Mouse (Mus musculus): Measurements from ENCODE around the gene Gm6676. TPM values are rescaled to one million over a fixed set of nuclear protein-coding genes. Genes with fewer than 3 reads are reported as not detected.
"Not testable (repeated sequence)": the region's sequence is repeated elsewhere in the genome, so short reads cannot be mapped to it uniquely, and the experiment has no call there.

Gene Gm6676
- total RNA-seq (2012; rRNA removed): not detected in 2 replicates
- not detected for polyA plus RNA-seq (2012; ENCODE audit: insufficient read depth in 1 of 2, insufficient read length in 2 of 2, low read depth in 1 of 2, low replicate concordance in 2 of 2, missing spikeins in 1 of 2)

- not testable (repeated sequence) for H3K4me3 ChIP-seq (ENCODE audit: control insufficient read depth in 1 of 2, insufficient read depth in 1 of 2, low read depth in 2 of 2, low read length in 2 of 2); H3K27me3 ChIP-seq (ENCODE audit: control insufficient read depth in 1 of 2, insufficient read depth in 2 of 2, low read length in 2 of 2); H3K4me1 ChIP-seq (ENCODE audit: control insufficient read depth in 1 of 2, insufficient read depth in 2 of 2, low read length in 2 of 2); H3K36me3 ChIP-seq (ENCODE audit: control insufficient read depth in 1 of 2, insufficient read depth in 2 of 2, low read length in 2 of 2); H3K27ac ChIP-seq (ENCODE audit: control insufficient read depth, low read depth, low read length); H3K79me2 ChIP-seq (ENCODE audit: control insufficient read depth, insufficient read depth, low read length, poor library complexity); H3K9me3 ChIP-seq (replicated peaks; ENCODE audit: insufficient read depth, low read length); H3K9ac ChIP-seq (ENCODE audit: control insufficient read depth, low read depth, low read length, poor library complexity, severe bottlenecking); DNase-seq (ENCODE audit: low read depth, low spot score)
Observed at GRCm38 (mm10) chr14:7125312-7125711, at the start of gene Gm6676. TSS of gene Gm6676 (minus strand) at chr14:7125412.

GRCm38 (mm10) chr14:7174483-7174971, 49.3 kb upstream of the Gm6676 start, which contains the start of gene Gm3512:
TSS of gene Gm3512 (minus strand) at chr14:7174533.
- H3K27ac ChIP-seq (ENCODE audit: control insufficient read depth, low read depth, low read length); DNase-seq (ENCODE audit: low read depth, low spot score): not testable (repeated sequence)

GRCm38 (mm10) chr14:7105124-7105802, 19.9 kb downstream of the Gm6676 start:
- not testable (repeated sequence) for H3K4me3 ChIP-seq (ENCODE audit: control insufficient read depth in 1 of 2, insufficient read depth in 1 of 2, low read depth in 2 of 2, low read length in 2 of 2); H3K27me3 ChIP-seq (ENCODE audit: control insufficient read depth in 1 of 2, insufficient read depth in 2 of 2, low read length in 2 of 2); DNase-seq (ENCODE audit: low read depth, low spot score); H3K36me3 ChIP-seq (ENCODE audit: control insufficient read depth in 1 of 2, insufficient read depth in 2 of 2, low read length in 2 of 2); H3K4me1 ChIP-seq (ENCODE audit: control insufficient read depth in 1 of 2, insufficient read depth in 2 of 2, low read length in 2 of 2); H3K27ac ChIP-seq (ENCODE audit: control insufficient read depth, low read depth, low read length); H3K9me3 ChIP-seq (replicated peaks; ENCODE audit: insufficient read depth, low read length); H3K79me2 ChIP-seq (ENCODE audit: control insufficient read depth, insufficient read depth, low read length, poor library complexity); H3K9ac ChIP-seq (ENCODE audit: control insufficient read depth, low read depth, low read length, poor library complexity, severe bottlenecking)

More at GRCm38 (mm10) chr14:7174483-7174971, 49.3 kb upstream of the Gm6676 start, which contains the start of gene Gm3512:
- H3K36me3 ChIP-seq (ENCODE audit: control insufficient read depth in 1 of 2, insufficient read depth in 2 of 2, low read length in 2 of 2); H3K79me2 ChIP-seq (ENCODE audit: control insufficient read depth, insufficient read depth, low read length, poor library complexity); H3K9ac ChIP-seq (ENCODE audit: control insufficient read depth, low read depth, low read length, poor library complexity, severe bottlenecking); H3K4me3 ChIP-seq (ENCODE audit: control insufficient read depth in 1 of 2, insufficient read depth in 1 of 2, low read depth in 2 of 2, low read length in 2 of 2); H3K27me3 ChIP-seq (ENCODE audit: control insufficient read depth in 1 of 2, insufficient read depth in 2 of 2, low read length in 2 of 2); H3K9me3 ChIP-seq (replicated peaks; ENCODE audit: insufficient read depth, low read length); H3K4me1 ChIP-seq (ENCODE audit: control insufficient read depth in 1 of 2, insufficient read depth in 2 of 2, low read length in 2 of 2): not testable (repeated sequence)

GRCm38 (mm10) chr14:7100521-7100920, 24.7 kb downstream of the Gm6676 start, which contains the start of gene Gm3696:
TSS of gene Gm3696 (minus strand) at chr14:7100621.
- not testable (repeated sequence) for H3K4me3 ChIP-seq (ENCODE audit: control insufficient read depth in 1 of 2, insufficient read depth in 1 of 2, low read depth in 2 of 2, low read length in 2 of 2); H3K79me2 ChIP-seq (ENCODE audit: control insufficient read depth, insufficient read depth, low read length, poor library complexity); H3K4me1 ChIP-seq (ENCODE audit: control insufficient read depth in 1 of 2, insufficient read depth in 2 of 2, low read length in 2 of 2); DNase-seq (ENCODE audit: low read depth, low spot score); H3K36me3 ChIP-seq (ENCODE audit: control insufficient read depth in 1 of 2, insufficient read depth in 2 of 2, low read length in 2 of 2); H3K27ac ChIP-seq (ENCODE audit: control insufficient read depth, low read depth, low read length); H3K27me3 ChIP-seq (ENCODE audit: control insufficient read depth in 1 of 2, insufficient read depth in 2 of 2, low read length in 2 of 2); H3K9me3 ChIP-seq (replicated peaks; ENCODE audit: insufficient read depth, low read length); H3K9ac ChIP-seq (ENCODE audit: control insufficient read depth, low read depth, low read length, poor library complexity, severe bottlenecking)

Other genes with a start within 250 kb of the Gm6676 start
- gene Gm3667, start 235.4 kb downstream of the Gm6676 start, total RNA-seq (2012; rRNA removed): not detected in 2 replicates
- gene Gm3667, start 235.4 kb downstream of the Gm6676 start, polyA plus RNA-seq (2012; ENCODE audit: insufficient read depth in 1 of 2, insufficient read length in 2 of 2, low read depth in 1 of 2, low replicate concordance in 2 of 2, missing spikeins in 1 of 2): not detected
- gene Gm6356, start 151.6 kb downstream of the Gm6676 start, total RNA-seq (2012; rRNA removed): not detected in 2 replicates
- gene Gm6356, start 151.6 kb downstream of the Gm6676 start, polyA plus RNA-seq (2012; ENCODE audit: insufficient read depth in 1 of 2, insufficient read length in 2 of 2, low read depth in 1 of 2, low replicate concordance in 2 of 2, missing spikeins in 1 of 2): not detected
- gene Gm10406, start 98.0 kb downstream of the Gm6676 start, total RNA-seq (2012; rRNA removed): not detected in 2 replicates
- not detected for gene Gm10406, start 98.0 kb downstream of the Gm6676 start, polyA plus RNA-seq (2012; ENCODE audit: insufficient read depth in 1 of 2, insufficient read length in 2 of 2, low read depth in 1 of 2, low replicate concordance in 2 of 2, missing spikeins in 1 of 2)
- gene Gm3685, start 80.4 kb downstream of the Gm6676 start, total RNA-seq (2012; rRNA removed): not detected in 2 replicates
- gene Gm3685, start 80.4 kb downstream of the Gm6676 start, polyA plus RNA-seq (2012; ENCODE audit: insufficient read depth in 1 of 2, insufficient read length in 2 of 2, low read depth in 1 of 2, low replicate concordance in 2 of 2, missing spikeins in 1 of 2): not detected
- not detected in 2 replicates for gene Gm3696, start 24.8 kb downstream of the Gm6676 start, total RNA-seq (2012; rRNA removed)
- not detected for gene Gm3696, start 24.8 kb downstream of the Gm6676 start, polyA plus RNA-seq (2012; ENCODE audit: insufficient read depth in 1 of 2, insufficient read length in 2 of 2, low read depth in 1 of 2, low replicate concordance in 2 of 2, missing spikeins in 1 of 2)
- gene Gm3512, start 49.1 kb upstream of the Gm6676 start, total RNA-seq (2012; rRNA removed): not detected in 2 replicates
- gene Gm3512, start 49.1 kb upstream of the Gm6676 start, polyA plus RNA-seq (2012; ENCODE audit: insufficient read depth in 1 of 2, insufficient read length in 2 of 2, low read depth in 1 of 2, low replicate concordance in 2 of 2, missing spikeins in 1 of 2): not detected
- not detected in 2 replicates for gene Gm16434, start 69.1 kb upstream of the Gm6676 start, total RNA-seq (2012; rRNA removed)
- not detected for gene Gm16434, start 69.1 kb upstream of the Gm6676 start, polyA plus RNA-seq (2012; ENCODE audit: insufficient read depth in 1 of 2, insufficient read length in 2 of 2, low read depth in 1 of 2, low replicate concordance in 2 of 2, missing spikeins in 1 of 2)
- gene Gm3727, start 139.3 kb upstream of the Gm6676 start, total RNA-seq (2012; rRNA removed): not detected in 2 replicates
- gene Gm3727, start 139.3 kb upstream of the Gm6676 start, polyA plus RNA-seq (2012; ENCODE audit: insufficient read depth in 1 of 2, insufficient read length in 2 of 2, low read depth in 1 of 2, low replicate concordance in 2 of 2, missing spikeins in 1 of 2): not detected
- not detected in 2 replicates for gene Gm3739, start 189.6 kb upstream of the Gm6676 start, total RNA-seq (2012; rRNA removed)
- gene Gm3739, start 189.6 kb upstream of the Gm6676 start, polyA plus RNA-seq (2012; ENCODE audit: insufficient read depth in 1 of 2, insufficient read length in 2 of 2, low read depth in 1 of 2, low replicate concordance in 2 of 2, missing spikeins in 1 of 2): not detected
- gene Gm5797, start 207.0 kb upstream of the Gm6676 start, total RNA-seq (2012; rRNA removed): not detected in 2 replicates
- gene Gm5797, start 207.0 kb upstream of the Gm6676 start, polyA plus RNA-seq (2012; ENCODE audit: insufficient read depth in 1 of 2, insufficient read length in 2 of 2, low read depth in 1 of 2, low replicate concordance in 2 of 2, missing spikeins in 1 of 2): not detected
- gene Gm8374, start 239.7 kb upstream of the Gm6676 start, total RNA-seq (2012; rRNA removed): not detected in 2 replicates
- not detected for gene Gm8374, start 239.7 kb upstream of the Gm6676 start, polyA plus RNA-seq (2012; ENCODE audit: insufficient read depth in 1 of 2, insufficient read length in 2 of 2, low read depth in 1 of 2, low replicate concordance in 2 of 2, missing spikeins in 1 of 2)